Mouse (Mus musculus) E14TG2a.4 (cell line): ENCODE measurements around the gene Mcrip2.

ENCODE experiments used
- H3K27me3 ChIP-seq: 2 replicates; pipeline ENCODE4 v1.6.1; 2014; ENCODE audit warnings: low read length, control low read depth; ENCODE audit not compliant: insufficient read depth
- H3K36me3 ChIP-seq: 2 replicates; pipeline ENCODE4 v1.6.1; 2014; ENCODE audit warnings: low read length, control low read depth; ENCODE audit not compliant: insufficient read depth
- H3K4me1 ChIP-seq: replicated peaks from 2 replicates; pipeline ENCODE4 v1.6.1; 2014; ENCODE audit warnings: low read depth, low read length, control low read depth
- H3K4me3 ChIP-seq: replicated peaks from 2 replicates; pipeline ENCODE4 v1.5.1; 2014; ENCODE audit warnings: mild to moderate bottlenecking, low read length
- H3K9me3 ChIP-seq: 2 replicates; pipeline ENCODE4 v1.6.1; 2014; ENCODE audit warnings: low read length, control low read depth
- CTCF ChIP-seq: conservative IDR thresholded peaks from 2 replicates; pipeline ENCODE4 v1.5.1; 2014; ENCODE audit warnings: low read length
- NANOG ChIP-seq: IDR thresholded peaks from 2 replicates; pipeline ENCODE4 v1.6.1; 2014; ENCODE audit warnings: borderline replicate concordance, low read length, mixed read lengths
- POU5F1 ChIP-seq: IDR thresholded peaks from 2 replicates; pipeline ENCODE4 v1.6.1; 2014; ENCODE audit warnings: low read length, borderline replicate concordance

The Mcrip2 gene

DNA sequence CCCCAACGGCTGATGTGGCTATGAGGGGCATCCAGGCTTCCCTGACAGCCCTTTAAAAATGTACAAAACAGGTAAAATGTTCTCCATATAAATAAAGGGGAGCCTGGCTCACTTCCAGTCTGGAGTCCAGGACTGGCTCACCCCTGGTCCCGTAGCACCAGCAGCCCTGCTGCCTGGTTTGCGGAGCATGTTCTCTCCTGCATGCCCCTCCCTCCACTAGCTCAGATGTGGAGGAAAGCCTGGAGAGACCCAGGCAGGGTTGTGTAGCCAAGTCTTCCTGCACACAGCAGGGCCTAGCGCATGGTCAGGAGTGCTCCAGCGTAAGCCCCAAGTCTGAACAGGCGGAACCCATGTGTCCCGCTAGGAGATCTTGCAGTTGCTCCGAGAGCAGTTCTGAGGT, 14.7 kb upstream of the Mcrip2 start:
- no peaks in the 10 kb centered on the region for H3K9me3 ChIP-seq
- 0 out of 2 replicates have a peak overlapping the region, but pooled peaks have one; percentile 20 for H3K4me3 ChIP-seq

DNA sequence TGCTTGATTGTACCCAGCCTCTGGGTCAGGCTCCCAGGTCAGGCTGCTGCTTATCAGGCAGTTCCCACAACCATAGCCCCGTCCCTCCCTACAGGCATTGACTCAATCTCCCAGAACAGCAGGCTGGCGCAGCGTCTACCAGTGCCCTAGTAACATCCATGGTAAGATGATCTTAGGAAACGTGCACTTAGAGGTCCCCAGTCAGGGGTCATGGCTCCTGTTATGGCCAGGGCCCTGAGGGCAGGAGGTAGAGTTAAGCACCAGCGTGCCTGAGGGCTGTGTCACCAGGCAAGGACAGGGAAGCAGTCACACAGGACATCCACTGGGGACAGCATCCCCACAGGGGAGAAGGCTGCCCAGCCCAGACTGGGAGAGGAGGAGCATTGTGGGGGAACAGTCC, 13.7 kb upstream of the Mcrip2 start:
- peaks cover 80% of the 10 kb centered on the region for H3K36me3 ChIP-seq
- no peak for TF ChIP-seq NANOG
- no peak for TF ChIP-seq CTCF
- TF ChIP-seq POU5F1, result no peak
- no peaks in the 10 kb centered on the region for H3K27me3 ChIP-seq
- H3K4me3 ChIP-seq, result 0 out of 2 replicates have a peak overlapping the region, but pooled peaks have one; percentile 3
- H3K9me3 ChIP-seq, result no peaks in the 10 kb centered on the region
- H3K4me1 ChIP-seq, result peaks cover 96% of the 10 kb centered on the region

More for the DNA sequence above, 14.7 kb upstream of the Mcrip2 start:
- H3K36me3 ChIP-seq, result peaks cover 81% of the 10 kb centered on the region
- H3K4me1 ChIP-seq, result peaks cover 98% of the 10 kb centered on the region
- TF ChIP-seq CTCF (no peak), NANOG (no peak), POU5F1 (no peak)
- H3K27me3 ChIP-seq, result no peaks in the 10 kb centered on the region

DNA sequence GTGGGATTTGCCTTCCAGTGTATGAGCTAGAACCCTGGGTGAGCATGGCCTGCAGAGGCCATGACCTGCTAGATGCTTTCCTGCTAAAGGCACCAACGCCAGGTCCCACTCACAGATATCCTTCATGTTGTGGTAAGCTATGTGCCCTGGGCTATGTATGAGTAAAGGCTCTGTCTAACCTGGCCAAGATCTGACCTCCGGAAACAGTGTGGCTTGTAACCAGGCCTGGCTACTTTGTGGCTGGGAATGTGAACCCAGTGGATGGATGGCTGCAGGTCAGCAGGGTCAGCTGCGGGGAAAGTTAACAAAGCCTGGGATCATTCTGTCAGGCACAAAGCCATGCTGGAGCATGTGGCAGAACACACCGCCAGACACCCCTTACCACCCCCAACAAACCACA, 13.1 kb upstream of the Mcrip2 start:
- Histone ChIP-seq H3K36me3 (peaks cover 83% of the 10 kb centered on the region), H3K4me3 (no peak overlapping the region; the same call in 1 of the 2 replicates), H3K27me3 (no peaks in the 10 kb centered on the region), H3K4me1 (peaks cover 96% of the 10 kb centered on the region), H3K9me3 (no peaks in the 10 kb centered on the region)
- TF ChIP-seq POU5F1 (no peak), CTCF (no peak)

DNA sequence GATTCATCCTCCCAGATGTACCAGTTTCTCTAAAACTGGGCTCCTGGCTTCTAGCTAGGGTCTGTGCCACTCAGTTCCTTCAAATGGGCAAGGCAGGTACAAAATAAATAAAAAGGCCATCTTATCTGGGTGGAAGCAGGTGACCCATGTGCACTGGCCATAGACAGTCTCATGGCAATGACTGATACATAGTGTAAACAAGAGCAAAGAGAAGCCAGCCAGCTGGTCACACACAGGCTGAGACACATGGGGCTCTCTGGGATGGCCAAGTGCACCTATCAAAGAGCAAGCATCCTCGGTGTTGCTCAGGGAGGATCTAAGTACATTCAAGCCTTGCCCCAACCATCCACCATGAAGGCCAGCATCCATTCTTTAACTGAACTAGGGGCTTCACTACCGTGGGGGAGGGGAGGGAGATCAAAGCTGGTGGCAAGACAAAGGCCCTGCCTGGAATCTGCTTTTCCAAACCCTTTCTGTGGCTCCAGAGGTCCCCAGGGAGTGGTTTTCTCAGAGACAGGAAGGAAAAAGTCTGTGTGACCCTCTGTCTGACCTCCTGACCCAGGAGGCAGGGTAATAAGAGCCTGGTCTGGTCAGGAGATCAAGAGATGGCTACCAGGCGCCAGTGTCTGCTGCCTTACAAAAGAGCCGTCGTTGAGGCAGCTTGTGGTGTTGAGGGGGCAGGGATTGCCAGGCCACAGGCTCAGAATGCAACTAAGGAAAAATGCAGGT, 12.5 kb upstream of the Mcrip2 start:
- TF ChIP-seq CTCF, result no peak
- TF ChIP-seq NANOG, result no peak
- TF ChIP-seq POU5F1, result no peak
- peaks cover 85% of the 10 kb centered on the region for H3K36me3 ChIP-seq
- peaks cover 96% of the 10 kb centered on the region for H3K4me1 ChIP-seq
- no peaks in the 10 kb centered on the region for H3K9me3 ChIP-seq
- H3K4me3 ChIP-seq, result no peak overlapping the region
- no peaks in the 10 kb centered on the region; the same call in 1 of the 2 replicates for H3K27me3 ChIP-seq

DNA sequence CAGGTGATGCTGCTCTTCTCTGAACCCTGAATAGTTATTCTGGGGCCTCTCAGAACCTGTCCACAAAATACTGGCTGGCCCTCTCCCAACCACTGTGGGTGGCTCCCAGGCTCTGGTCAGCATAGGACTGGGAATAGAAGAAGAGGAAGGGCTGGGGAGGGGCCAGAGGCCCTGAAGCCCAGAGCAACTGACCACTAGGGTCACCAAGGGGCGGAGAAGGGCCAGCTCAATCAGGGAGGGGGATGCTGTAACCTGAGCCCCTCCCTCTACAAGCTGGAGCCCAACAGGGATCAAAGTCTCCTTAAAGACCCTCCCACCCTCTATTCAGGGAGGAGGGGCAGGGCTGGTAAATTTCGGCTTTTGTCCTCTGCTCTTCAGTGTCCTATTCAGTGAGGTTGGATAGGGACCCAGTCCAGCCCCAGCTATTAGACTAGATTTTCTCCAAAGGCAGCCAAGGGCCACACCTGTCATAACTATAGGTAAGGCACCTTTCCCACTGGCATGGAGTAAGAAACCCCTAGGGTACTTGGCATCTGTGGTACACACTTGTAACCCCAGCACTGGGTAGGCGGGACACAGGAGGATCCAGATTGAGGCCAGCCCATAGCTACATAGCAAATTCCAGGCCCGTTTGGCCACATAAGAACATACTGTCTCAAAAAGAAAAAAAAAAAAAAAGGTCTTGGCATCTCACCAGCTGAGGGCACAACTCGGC, 11.8 kb upstream of the Mcrip2 start, which contains the start of gene Wfikkn1:
Gene Wfikkn1, minus strand, starts transcription at position 663 of the 715 bp plus-strand sequence.
- Histone ChIP-seq H3K4me3 (no peak within 1 kb of the TSS; the same call in 1 of the 2 replicates), H3K9me3 (no peaks in the 10 kb centered on the region), H3K4me1 (peaks cover 94% of the 10 kb centered on the region), H3K36me3 (peaks cover 80% of the 10 kb centered on the region), H3K27me3 (no peaks in the 10 kb centered on the region; the same call in 1 of the 2 replicates)
- TF ChIP-seq CTCF (no peak), POU5F1 (no peak), NANOG (no peak)

DNA sequence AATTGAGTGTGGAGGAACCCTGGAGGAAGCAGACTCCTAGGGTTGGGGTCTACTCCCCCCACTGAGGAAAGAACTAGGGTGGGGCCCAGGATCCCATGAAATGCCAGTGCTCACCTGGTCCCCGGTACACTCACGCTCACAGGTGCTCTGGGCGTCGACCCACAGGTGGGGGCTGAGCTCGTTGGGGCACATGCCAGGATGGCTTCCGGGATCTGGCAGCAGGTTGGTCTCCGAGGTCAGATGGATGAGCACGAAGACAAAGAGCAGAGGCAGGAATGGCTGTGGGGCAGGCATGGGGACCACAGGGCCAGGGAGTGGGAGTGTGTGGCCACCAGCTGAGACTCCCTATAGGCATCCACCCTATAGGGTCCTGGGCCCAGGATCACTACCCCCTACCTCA, 11.2 kb upstream of the Mcrip2 start:
- TF ChIP-seq NANOG (no peak), CTCF (no peak)

DNA sequence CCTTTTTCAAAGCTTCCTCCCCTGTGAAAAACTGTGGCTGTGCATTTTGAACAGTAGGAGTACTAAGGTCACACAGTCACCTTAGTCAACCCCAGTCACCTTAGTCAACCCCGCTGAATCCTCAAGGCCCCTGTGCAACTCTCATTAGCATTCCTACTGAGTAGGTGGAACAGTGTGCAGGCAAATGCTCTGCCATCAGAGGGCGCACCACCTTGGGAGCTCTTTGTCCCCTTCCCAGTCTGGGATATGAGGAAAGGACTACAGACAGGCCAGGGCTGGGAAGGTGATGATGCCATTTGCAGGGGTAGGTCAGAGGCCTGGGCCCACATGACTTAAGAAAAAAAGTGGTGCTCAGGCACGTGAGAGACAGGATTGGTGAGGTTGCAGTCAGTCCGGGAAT, 10.7 kb upstream of the Mcrip2 start:
- TF ChIP-seq CTCF, result peak; percentile 81
- no peak for TF ChIP-seq NANOG
- peaks cover 87% of the 10 kb centered on the region for H3K4me1 ChIP-seq
- 0 out of 2 replicates have a peak overlapping the region, but pooled peaks have one; percentile 5 for H3K4me3 ChIP-seq
- no peaks in the 10 kb centered on the region; the same call in 1 of the 2 replicates for H3K27me3 ChIP-seq
- peaks cover 69% of the 10 kb centered on the region for H3K36me3 ChIP-seq
- no peaks in the 10 kb centered on the region for H3K9me3 ChIP-seq

More for the DNA sequence above, 11.2 kb upstream of the Mcrip2 start:
- no peak overlapping the region; the same call in 1 of the 2 replicates for H3K4me3 ChIP-seq
- H3K27me3 ChIP-seq, result no peaks in the 10 kb centered on the region; the same call in 1 of the 2 replicates
- peaks cover 74% of the 10 kb centered on the region for H3K36me3 ChIP-seq
- H3K9me3 ChIP-seq, result no peaks in the 10 kb centered on the region
- H3K4me1 ChIP-seq, result peaks cover 88% of the 10 kb centered on the region

DNA sequence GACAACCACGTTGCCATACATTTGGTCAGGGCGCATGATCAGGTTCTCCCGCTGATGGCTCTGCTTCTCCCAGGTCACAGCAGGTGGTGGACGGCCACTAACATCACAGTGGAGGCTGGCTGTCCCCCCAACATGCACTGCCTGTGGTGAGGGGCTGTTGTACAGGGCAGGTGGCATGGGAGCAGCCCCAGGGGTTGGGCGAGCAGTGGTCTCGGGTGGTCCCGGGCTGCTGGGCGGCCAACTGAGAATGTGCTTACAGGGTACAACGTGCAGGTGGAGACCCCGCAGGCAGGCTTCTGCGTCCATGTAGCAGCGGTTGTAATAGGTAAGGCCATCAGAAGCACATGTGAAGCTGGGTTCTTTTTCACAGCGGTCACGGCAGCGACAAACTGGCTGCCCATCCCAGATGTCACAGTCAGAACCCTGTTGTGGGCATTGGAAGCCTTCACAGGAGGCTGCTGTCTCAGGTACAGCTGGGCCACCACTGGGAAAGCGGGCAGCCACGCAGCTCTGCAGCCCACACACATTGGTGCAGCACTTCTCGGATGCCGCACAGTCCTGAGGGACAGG, 10.1 kb upstream of the Mcrip2 start:
- H3K9me3 ChIP-seq, result no peaks in the 10 kb centered on the region
- TF ChIP-seq NANOG, result no peak
- no peak for TF ChIP-seq CTCF
- H3K4me1 ChIP-seq, result peaks cover 87% of the 10 kb centered on the region
- H3K4me3 ChIP-seq, result peak overlapping the region; percentile 5; the same call in 1 of the 2 replicates
- H3K36me3 ChIP-seq, result peaks cover 64% of the 10 kb centered on the region
- H3K27me3 ChIP-seq, result no peaks in the 10 kb centered on the region; the same call in 1 of the 2 replicates
